Mouse (Mus musculus) right cerebral cortex, adult 2 months (tissue): ENCODE data around the gene Olfr1330.
"Not testable (repeated sequence)": the region's sequence is repeated elsewhere in the genome, so short reads cannot be mapped to it uniquely, and the experiment has no call there.

Experiments
- DNase-seq, 2 experiments: peaks; one replicate each; pipeline ENCODE4 v3.0.0; 2021 to 2022; ENCODE audit warnings: low spot score in 2 of 2

Gene Olfr1330

DNA sequence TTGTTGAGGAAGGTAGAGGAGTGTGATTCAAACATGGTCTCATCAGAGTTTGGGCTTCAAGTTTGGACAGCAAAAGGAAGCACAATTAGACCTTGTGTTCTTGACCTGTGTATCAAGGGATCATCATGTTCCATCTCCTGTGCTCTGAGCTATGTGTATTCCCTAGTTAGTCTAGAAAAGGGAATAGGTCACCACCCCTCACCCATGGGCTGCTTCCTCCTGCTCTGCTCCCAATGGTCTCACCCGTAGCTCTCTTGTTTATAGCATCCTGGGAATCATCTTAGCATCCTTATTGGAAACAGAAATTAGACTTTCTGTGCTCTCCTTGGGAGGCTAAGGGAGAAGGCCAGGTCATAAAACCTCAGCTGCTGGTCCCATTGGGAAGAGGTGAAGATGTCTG is at the start of gene Olfr1330:
Gene Olfr1330, plus strand, starts transcription at position 301 of the 400 bp plus-strand sequence.
- DNase-seq = no peak

DNA sequence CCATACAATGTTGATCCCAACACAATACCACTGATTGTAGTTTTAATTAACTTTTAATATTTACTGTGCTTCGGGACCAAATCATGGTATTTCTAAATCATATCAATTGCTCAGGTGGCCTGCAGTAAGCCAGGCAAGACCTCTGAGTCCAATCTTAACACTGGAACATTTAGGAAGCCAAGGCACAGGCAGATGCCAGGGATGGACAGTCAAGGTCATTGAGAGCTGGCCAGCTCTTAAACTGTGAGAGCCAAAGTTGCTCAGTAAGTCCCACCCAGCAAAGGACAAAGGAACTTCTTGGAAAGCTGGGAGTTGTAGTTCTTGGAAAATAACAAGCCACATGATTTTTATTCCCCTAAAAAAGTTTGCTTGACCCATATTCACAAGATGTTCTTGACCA is 26.6 kb upstream of the Olfr1330 start:
- no peak for DNase-seq

DNA sequence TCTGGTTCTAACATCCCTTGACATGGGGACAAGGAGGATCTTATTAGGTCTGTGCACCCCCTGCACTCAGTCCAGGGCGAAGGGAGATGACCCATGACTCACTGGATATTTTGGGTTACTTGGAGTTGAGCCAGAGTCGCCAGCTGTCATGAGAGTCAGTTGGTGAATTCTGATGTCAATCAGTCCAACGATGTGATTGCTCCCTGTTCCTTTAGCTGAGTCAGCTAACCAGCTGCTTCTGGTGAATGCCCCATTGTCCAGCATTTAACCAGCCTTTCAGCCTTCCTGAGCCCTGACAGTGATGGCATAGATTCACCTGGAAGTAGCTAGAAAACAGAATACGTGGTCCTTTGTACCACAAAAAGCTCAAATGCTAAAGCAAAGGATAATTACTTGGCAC is 25.7 kb upstream of the Olfr1330 start:
- peak in 1 of 2 experiments; percentile 7 for DNase-seq

DNA sequence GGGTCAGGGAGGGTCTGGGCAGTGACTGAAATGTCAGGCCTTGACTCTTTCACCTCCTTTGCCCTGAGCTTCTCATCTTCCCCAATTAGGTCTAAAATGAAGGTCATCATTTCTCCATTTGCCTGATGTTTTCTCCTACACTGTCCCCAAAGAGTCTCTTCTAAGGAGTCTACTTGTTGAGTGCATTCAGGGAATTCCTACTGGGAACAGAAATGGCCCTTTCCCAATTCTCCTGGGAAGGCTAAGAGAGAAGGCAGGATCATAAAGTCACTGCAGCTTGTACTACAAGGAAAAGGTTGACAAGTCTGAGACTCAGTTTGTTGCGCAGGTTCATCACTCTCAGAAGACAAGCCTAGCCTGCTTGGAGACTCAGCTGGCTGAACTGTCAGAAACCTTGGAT is 24.0 kb upstream of the Olfr1330 start, which contains the start of gene Olfr1331:
Gene Olfr1331, plus strand, starts transcription at position 301 of the 400 bp plus-strand sequence.
- DNase-seq = no peak

DNA sequence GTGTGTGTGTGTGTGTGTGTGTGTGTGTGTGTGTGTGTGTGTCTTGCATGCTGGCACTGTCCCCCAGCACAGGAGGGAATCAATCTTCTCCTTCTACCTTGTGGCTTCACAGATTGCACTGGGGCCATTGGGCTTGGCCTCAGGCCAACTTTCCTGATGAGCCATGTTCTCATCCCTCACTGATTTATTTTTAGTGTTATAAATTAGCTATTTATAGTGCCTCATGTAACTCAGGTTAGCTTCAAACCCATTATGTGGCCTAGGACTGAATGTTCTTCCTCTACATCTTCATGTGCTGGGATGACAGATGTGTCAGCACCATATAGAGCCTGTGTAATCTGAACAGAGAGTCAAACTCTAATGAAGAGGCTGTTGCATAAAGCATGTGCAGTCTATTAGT is 20.8 kb upstream of the Olfr1330 start:
- no peak for DNase-seq

DNA sequence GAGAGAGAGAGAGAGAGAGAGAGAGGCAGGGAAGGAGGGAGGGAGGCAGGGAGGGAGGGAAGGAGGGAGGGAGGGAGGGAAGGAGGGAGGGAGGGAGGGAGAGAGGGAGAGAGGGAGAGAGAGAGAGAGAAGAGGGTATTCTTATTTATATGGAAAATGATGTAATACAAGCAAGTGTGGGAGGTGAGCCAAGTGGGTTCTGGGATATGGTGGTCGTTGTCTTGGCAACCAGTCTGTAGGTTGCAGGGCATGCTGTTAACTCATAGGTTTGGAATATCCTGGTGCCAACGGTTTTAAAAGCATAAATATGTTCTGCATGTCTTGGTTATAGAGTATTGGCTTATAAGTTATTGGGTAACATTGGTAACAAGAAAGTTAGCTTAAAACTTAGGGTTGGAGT is 13.6 kb downstream of the Olfr1330 start:
- DNase-seq = no peak

DNA sequence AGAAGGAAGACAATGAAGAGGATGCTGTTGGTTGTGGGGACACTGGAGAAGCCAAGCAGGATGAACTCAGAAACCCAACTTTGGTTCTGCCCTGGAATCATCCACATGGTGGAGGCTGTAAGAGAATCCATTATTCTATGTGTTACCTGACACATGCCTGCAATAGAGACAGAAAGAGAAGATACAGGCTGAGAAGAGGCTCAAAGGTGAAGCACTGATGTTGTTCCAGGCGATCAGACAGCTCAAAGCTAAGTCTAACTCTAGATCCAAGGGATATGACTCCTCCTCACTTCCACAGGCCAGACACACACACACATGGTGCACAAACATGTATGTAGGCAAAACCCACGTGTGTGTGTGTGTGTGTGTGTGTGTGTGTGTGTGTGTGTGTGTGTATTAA is 29.0 kb downstream of the Olfr1330 start, which contains the start of gene Olfr1329:
Gene Olfr1329, minus strand, starts transcription at position 101 of the 400 bp plus-strand sequence.
- not testable (repeated sequence) for DNase-seq

DNA sequence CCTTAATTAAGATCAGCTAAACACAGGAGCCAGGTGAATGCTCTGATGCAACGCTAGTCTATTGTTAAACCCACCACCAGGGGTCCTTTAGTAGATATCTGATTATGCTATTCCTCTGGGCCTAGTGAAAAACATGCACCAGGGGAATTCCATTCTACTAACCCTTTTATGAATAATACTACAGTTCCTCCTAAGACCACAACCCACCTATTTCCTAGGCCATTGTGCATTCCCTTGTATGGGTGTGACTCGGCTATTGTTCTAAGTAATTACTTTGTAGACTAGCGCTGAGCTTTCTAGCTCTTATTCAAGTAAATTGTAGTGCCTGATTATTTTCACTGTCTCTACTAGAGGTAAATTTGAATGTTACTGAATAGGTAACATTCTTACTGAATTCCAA is 42.9 kb downstream of the Olfr1330 start:
- DNase-seq = not testable (repeated sequence)

DNA sequence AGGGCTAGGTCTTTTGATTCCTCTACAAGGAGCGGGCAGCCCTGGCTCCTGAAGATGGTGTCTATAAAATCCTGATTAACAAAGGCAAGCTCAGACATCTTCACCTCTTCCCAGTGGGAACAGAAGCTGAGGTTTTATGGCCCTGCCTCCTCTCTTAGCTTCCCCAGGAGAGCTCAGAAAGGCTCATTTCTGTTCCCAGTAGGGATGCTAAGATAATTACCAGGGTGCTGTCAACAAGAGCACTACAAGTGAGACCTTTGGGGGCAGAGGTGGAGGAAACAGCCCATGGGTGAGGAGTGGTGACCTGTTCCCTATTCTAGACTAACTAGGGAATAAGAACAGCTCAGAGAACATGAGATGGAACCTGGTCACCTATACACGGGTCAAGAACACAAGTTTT is 50.1 kb downstream of the Olfr1330 start, which contains the start of gene Olfr1328:
Gene Olfr1328, minus strand, starts transcription at position 101 of the 400 bp plus-strand sequence.
- DNase-seq = no peak
